Mouse (Mus musculus): Measurements from ENCODE around the gene Nr2c1. TPM values are rescaled to one million over a fixed set of nuclear protein-coding genes. Genes with fewer than 3 reads are reported as not detected.
A peak's percentile ranks its signal among the peaks of the same experiment; 100 is the strongest.

Gene Nr2c1
- polyA plus RNA-seq, 1 experiment from 2014 or later, result 10.4 TPM

DNA sequence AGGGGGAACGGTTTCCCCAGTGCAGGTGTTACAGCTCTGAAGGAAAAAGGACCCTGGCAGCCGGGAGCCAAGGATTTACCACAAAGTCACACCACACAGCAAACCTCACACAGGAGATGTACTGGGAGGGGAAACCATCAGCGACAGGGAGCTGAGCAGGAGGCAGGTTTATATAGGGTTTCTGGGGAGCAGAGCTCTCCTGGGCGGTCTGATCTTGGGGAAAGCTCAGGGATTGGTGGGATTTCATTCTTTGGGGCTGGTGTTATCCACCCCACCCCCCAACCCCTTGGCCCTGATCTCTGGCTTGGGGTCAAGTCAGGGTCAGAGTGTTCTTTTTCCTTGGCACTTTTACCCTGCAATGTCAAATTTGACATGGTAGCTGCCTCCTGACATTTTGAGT lies 11.6 kb downstream of the Nr2c1 start:
- no peaks in the 10 kb centered on the region for H3K27me3 ChIP-seq (replicated peaks; ENCODE audit: control insufficient read depth, insufficient read depth, low read length)
- peaks cover 12% of the 10 kb centered on the region for H3K36me3 ChIP-seq (ENCODE audit: control insufficient read depth, insufficient read depth, low read length)
- H3K4me3 ChIP-seq (ENCODE audit: low read length), result no peak overlapping the region
- H3K4me2 ChIP-seq (ENCODE audit: low read depth, low read length), result no peak overlapping the region
- ATAC-seq, result no peak
- H3K27ac ChIP-seq (ENCODE audit: low read length), result no peak overlapping the region
- WGBS, result 96% methylated on average over 4 of the region's 4 CpGs
- H3K9ac ChIP-seq (ENCODE audit: low read depth, low read length), result no peak overlapping the region
- H3K9me3 ChIP-seq (ENCODE audit: control insufficient read depth, low read length), result no peaks in the 10 kb centered on the region
- H3K4me1 ChIP-seq (ENCODE audit: control insufficient read depth, insufficient read depth, low read length), result no peaks in the 10 kb centered on the region

DNA sequence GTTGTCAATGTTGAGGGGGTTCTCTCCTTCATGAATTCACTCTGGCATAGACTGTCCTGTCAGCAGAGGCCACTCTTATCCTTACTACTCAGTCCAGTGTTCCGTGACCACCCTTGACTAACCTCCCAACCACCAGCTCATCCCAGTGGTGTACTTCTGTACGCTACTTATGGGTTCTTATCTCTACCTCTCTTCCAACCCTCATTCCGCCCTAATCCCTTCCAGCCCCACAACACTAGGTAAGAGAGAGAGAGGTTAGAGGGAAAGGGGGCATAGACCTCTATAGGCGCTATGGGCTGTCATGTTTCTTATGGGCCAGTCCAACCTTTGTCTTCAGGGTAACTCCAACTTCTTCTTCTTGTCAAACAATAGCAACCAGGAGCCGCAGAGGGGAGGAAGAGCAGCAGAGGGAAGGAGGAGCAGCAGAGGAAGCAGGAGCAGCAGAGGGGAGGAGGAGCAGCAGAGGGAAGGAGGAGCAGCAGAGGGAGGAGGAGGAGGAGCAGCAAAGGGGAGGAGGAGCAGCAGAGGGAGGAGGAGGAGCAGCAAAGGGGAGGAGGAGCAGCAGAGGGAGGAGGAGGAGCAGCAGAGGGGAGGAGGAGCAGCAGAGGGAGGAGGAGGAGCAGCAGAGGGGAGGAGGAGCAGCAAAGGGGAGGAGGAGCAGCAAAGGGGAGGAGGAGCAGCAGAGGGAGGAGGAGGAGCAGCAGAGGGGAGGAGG lies 13.4 kb downstream of the Nr2c1 start:
- no peak overlapping the region for H3K4me2 ChIP-seq (ENCODE audit: low read depth, low read length)
- no peaks in the 10 kb centered on the region for H3K9me3 ChIP-seq (ENCODE audit: control insufficient read depth, low read length)
- no peak overlapping the region for H3K9ac ChIP-seq (ENCODE audit: low read depth, low read length)
- H3K27ac ChIP-seq (ENCODE audit: low read length), result no peak overlapping the region
- no peak for ATAC-seq
- H3K27me3 ChIP-seq (replicated peaks; ENCODE audit: control insufficient read depth, insufficient read depth, low read length), result no peaks in the 10 kb centered on the region
- 78% methylated on average over 5 of the region's 5 CpGs for WGBS
- H3K4me1 ChIP-seq (ENCODE audit: control insufficient read depth, insufficient read depth, low read length), result no peaks in the 10 kb centered on the region
- H3K4me3 ChIP-seq (ENCODE audit: low read length), result no peak overlapping the region
- H3K36me3 ChIP-seq (ENCODE audit: control insufficient read depth, insufficient read depth, low read length), result peaks cover 15% of the 10 kb centered on the region

DNA sequence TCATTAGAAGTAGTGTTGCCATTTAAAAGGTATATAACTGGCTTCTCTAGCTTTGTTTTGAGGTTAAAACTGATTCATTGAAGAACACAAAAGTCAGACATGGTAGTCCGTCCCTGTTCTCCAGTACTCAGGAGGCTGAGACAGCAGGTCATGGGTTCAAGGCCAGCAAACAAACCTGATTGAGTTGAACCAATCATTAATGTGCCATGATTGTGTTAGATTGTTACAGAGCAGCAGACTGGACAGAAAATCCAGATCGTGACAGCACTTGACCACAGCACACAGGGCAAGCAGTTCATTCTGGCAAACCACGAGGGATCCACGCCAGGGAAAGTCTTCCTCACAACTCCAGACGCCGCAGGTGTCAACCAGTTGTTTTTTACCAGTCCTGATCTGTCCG lies 14.2 kb downstream of the Nr2c1 start:
- Histone ChIP-seq H3K27me3 (replicated peaks; ENCODE audit: control insufficient read depth, insufficient read depth, low read length) (no peaks in the 10 kb centered on the region), H3K4me2 (ENCODE audit: low read depth, low read length) (no peak overlapping the region), H3K36me3 (ENCODE audit: control insufficient read depth, insufficient read depth, low read length) (peaks cover 15% of the 10 kb centered on the region), H3K27ac (ENCODE audit: low read length) (no peak overlapping the region), H3K9me3 (ENCODE audit: control insufficient read depth, low read length) (no peaks in the 10 kb centered on the region), H3K4me3 (ENCODE audit: low read length) (no peak overlapping the region), H3K9ac (ENCODE audit: low read depth, low read length) (no peak overlapping the region), H3K4me1 (ENCODE audit: control insufficient read depth, insufficient read depth, low read length) (no peaks in the 10 kb centered on the region)
- no peak for ATAC-seq
- WGBS, result 91% methylated on average over 7 of the region's 7 CpGs

DNA sequence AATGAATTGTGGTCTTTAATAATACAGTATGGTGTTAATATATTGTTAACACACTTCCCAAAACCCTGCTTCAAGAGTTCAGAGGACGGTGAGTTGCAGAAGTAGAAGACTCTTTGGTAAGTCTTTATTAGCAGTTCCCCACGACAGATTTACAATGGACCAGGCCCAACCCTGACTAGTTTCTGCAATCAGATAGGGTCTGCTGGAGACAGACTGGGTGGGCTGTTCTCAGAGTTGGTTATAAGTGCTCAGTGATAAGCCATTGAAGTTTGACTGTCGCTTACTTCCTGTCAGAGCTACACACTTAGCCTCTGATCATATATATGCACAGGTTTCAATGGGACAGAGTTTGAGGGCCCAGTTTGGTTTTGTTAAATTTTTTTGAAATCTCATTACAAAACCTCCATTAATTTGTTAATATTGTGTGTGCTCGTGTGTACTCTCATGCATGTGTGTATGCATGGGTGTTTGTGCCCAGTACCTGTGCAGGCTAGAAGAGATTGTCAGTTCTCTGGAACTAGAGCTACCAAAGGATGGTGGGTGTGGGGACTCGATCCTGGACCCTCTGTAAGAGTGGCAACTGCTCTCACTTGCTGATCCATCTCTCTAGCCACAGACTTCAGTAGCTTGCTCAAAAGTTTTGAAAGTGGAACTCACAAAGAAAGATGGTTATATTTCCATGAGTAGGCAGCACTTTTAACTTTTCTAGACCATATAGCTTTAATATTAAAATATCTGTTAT lies 16.5 kb downstream of the Nr2c1 start:
- H3K4me3 ChIP-seq (ENCODE audit: low read length), result no peak overlapping the region
- H3K9ac ChIP-seq (ENCODE audit: low read depth, low read length), result no peak overlapping the region
- H3K4me2 ChIP-seq (ENCODE audit: low read depth, low read length), result no peak overlapping the region
- no peaks in the 10 kb centered on the region for H3K9me3 ChIP-seq (ENCODE audit: control insufficient read depth, low read length)
- H3K27ac ChIP-seq (ENCODE audit: low read length), result no peak overlapping the region
- H3K4me1 ChIP-seq (ENCODE audit: control insufficient read depth, insufficient read depth, low read length), result no peaks in the 10 kb centered on the region
- WGBS, result 85% methylated on average over 5 of the region's 5 CpGs
- H3K27me3 ChIP-seq (replicated peaks; ENCODE audit: control insufficient read depth, insufficient read depth, low read length), result no peaks in the 10 kb centered on the region
- ATAC-seq, result no peak
- H3K36me3 ChIP-seq (ENCODE audit: control insufficient read depth, insufficient read depth, low read length), result peaks cover 7% of the 10 kb centered on the region

DNA sequence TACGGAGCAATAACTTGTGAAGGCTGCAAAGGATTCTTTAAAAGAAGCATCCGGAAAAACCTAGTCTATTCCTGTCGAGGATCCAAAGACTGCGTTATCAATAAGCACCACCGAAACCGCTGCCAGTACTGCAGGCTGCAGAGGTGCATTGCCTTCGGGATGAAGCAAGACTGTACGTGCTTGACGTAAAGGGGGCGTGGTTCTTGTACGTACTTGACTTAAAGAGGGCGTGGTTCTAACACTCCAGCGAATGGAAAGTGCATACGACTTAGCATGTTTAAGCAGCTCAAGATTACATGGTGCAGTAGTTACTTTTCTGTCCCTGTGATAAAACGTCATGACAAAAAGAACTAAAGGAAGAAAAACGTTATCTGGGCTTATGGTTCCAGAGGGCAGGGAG lies 17.6 kb downstream of the Nr2c1 start:
- 83% methylated on average over 16 of the region's 16 CpGs for WGBS
- Histone ChIP-seq H3K9ac (ENCODE audit: low read depth, low read length) (no peak overlapping the region), H3K27ac (ENCODE audit: low read length) (no peak overlapping the region), H3K27me3 (replicated peaks; ENCODE audit: control insufficient read depth, insufficient read depth, low read length) (no peaks in the 10 kb centered on the region), H3K4me3 (ENCODE audit: low read length) (no peak overlapping the region), H3K4me1 (ENCODE audit: control insufficient read depth, insufficient read depth, low read length) (no peaks in the 10 kb centered on the region), H3K9me3 (ENCODE audit: control insufficient read depth, low read length) (0 out of 2 replicates have a peak, but pooled peaks cover 5% of the 10 kb centered on the region), H3K4me2 (ENCODE audit: low read depth, low read length) (no peak overlapping the region), H3K36me3 (ENCODE audit: control insufficient read depth, insufficient read depth, low read length) (peaks cover 17% of the 10 kb centered on the region)
- ATAC-seq, result no peak; the same call in 1 of the 2 replicates

DNA sequence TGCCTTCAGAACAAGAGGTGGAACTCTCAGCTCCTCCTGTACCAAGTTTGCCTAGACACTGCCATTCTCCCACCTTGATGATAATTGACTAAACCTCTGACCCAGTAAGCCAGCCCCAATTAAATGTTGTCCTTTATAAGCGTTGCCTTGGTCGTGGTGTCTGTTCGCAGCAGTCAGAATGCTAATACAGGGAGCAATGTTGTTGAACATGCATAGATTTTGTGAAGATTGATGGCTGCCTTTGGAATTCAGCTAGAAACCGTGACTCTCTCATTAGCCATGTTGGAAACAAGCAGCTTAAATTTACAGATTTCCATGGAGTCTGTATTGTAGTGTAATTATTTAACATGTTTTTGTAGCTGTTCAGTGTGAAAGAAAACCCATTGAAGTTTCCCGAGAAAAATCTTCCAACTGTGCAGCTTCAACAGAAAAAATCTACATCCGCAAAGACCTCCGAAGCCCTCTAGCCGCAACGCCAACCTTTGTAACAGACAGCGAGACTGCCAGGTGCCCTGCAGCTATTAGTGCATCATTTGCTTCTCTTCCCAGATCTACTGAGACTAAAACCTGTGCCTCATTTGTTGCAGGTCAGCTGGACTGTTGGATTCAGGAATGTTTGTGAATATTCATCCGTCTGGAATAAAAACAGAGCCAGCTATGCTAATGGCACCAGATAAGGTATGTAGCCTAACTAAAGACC lies 19.4 kb downstream of the Nr2c1 start:
- H3K4me3 ChIP-seq (ENCODE audit: low read length), result no peak overlapping the region
- WGBS, result 90% methylated on average over 11 of the region's 11 CpGs
- H3K4me2 ChIP-seq (ENCODE audit: low read depth, low read length), result no peak overlapping the region
- H3K36me3 ChIP-seq (ENCODE audit: control insufficient read depth, insufficient read depth, low read length), result peaks cover 18% of the 10 kb centered on the region
- ATAC-seq, result no peak
- peaks cover 6% of the 10 kb centered on the region; the same call in 1 of the 2 replicates for H3K4me1 ChIP-seq (ENCODE audit: control insufficient read depth, insufficient read depth, low read length)
- H3K9ac ChIP-seq (ENCODE audit: low read depth, low read length), result no peak overlapping the region
- no peak overlapping the region for H3K27ac ChIP-seq (ENCODE audit: low read length)
- H3K9me3 ChIP-seq (ENCODE audit: control insufficient read depth, low read length), result 0 out of 2 replicates have a peak, but pooled peaks cover 5% of the 10 kb centered on the region
- H3K27me3 ChIP-seq (replicated peaks; ENCODE audit: control insufficient read depth, insufficient read depth, low read length), result no peaks in the 10 kb centered on the region

DNA sequence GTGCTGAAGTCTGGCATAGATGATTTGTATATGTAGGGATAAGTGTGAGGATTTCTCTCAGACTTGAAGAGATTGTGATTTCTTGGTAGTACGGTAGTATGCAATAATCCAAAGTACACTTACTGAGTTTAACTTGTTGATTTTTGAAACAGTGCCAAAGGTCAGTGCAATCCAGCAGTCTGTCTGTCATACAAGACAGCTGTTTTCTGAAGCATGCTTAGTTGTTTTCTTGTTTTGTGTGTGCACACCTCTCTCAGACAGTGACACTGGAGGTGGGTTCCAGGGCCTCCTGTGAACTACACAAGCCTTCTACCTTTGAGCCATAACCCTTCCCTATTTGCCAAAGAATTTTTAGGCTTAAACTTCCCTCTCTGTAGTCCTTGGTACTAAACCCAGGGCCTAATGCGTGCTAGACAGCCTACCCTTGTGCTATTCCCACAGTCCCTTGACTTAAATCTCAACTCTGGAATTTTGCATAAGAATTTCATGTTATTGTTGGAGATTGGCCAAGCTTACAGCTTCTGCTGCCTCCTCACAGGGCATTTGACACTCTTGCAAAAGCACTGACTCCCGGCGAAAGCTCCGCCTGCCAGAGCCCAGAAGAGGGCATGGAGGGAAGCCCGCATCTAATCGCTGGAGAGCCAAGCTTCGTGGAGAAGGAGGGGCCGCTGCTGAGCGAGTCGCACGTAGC lies 23.8 kb downstream of the Nr2c1 start:
- H3K36me3 ChIP-seq (ENCODE audit: control insufficient read depth, insufficient read depth, low read length), result peaks cover 19% of the 10 kb centered on the region
- peak overlapping the region; percentile 60 for H3K27ac ChIP-seq (ENCODE audit: low read length)
- 48% methylated on average over 12 of the region's 12 CpGs for WGBS
- no peaks in the 10 kb centered on the region for H3K27me3 ChIP-seq (replicated peaks; ENCODE audit: control insufficient read depth, insufficient read depth, low read length)
- H3K9ac ChIP-seq (ENCODE audit: low read depth, low read length), result no peak overlapping the region
- H3K4me3 ChIP-seq (ENCODE audit: low read length), result no peak overlapping the region
- ATAC-seq, result peak; percentile 85
- peaks cover 6% of the 10 kb centered on the region; the same call in 1 of the 2 replicates for H3K4me1 ChIP-seq (ENCODE audit: control insufficient read depth, insufficient read depth, low read length)
- 0 out of 2 replicates have a peak, but pooled peaks cover 5% of the 10 kb centered on the region for H3K9me3 ChIP-seq (ENCODE audit: control insufficient read depth, low read length)
- no peak overlapping the region for H3K4me2 ChIP-seq (ENCODE audit: low read depth, low read length)

DNA sequence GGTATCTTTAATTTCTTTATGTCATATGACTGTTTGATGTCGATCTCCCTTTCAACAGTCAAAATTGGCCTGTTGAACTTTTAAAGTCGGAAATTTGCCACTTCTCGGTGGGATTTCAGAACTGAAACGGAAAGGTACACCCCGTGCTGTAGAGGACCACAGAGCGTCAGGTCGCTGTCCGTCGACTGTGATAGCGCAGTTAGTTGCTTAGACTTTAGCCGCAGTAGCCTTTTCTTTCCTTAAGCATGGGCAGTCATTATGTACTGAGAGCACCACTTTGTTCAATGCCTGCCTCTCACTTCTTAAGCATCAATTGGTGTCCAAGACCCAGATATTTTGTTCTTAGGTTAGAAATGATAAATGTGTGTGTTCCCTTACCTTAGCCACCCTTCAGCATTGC lies 24.3 kb downstream of the Nr2c1 start:
- H3K9me3 ChIP-seq (ENCODE audit: control insufficient read depth, low read length), result 0 out of 2 replicates have a peak, but pooled peaks cover 5% of the 10 kb centered on the region
- no peak overlapping the region for H3K9ac ChIP-seq (ENCODE audit: low read depth, low read length)
- ATAC-seq, result no peak
- WGBS, result 78% methylated on average over 11 of the region's 11 CpGs
- H3K4me2 ChIP-seq (ENCODE audit: low read depth, low read length), result no peak overlapping the region
- no peak overlapping the region for H3K4me3 ChIP-seq (ENCODE audit: low read length)
- peaks cover 6% of the 10 kb centered on the region; the same call in 1 of the 2 replicates for H3K4me1 ChIP-seq (ENCODE audit: control insufficient read depth, insufficient read depth, low read length)
- H3K27ac ChIP-seq (ENCODE audit: low read length), result peak overlapping the region; percentile 60
- H3K36me3 ChIP-seq (ENCODE audit: control insufficient read depth, insufficient read depth, low read length), result peaks cover 19% of the 10 kb centered on the region
- H3K27me3 ChIP-seq (replicated peaks; ENCODE audit: control insufficient read depth, insufficient read depth, low read length), result no peaks in the 10 kb centered on the region

DNA sequence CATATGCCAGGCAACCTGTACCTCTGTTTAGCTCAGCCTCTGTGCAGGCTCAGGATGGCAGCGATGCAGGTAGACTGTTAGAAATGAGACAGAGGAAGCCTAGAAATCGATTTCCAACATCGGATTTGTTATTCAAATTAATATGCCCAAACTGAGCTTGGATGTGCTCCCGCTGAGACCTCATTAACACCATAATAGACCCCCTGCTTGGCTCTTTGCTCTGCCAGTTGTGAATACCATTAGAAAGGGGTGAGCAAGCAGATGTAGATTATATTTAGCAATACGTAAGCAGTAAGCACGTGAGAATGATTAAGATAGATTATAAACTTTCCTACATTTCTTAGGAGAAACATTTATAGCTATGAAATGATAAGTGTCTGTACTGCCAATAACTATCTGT lies 24.9 kb downstream of the Nr2c1 start:
- H3K4me2 ChIP-seq (ENCODE audit: low read depth, low read length), result no peak overlapping the region
- no peak for ATAC-seq
- H3K4me3 ChIP-seq (ENCODE audit: low read length), result no peak overlapping the region
- no peak overlapping the region for H3K9ac ChIP-seq (ENCODE audit: low read depth, low read length)
- H3K36me3 ChIP-seq (ENCODE audit: control insufficient read depth, insufficient read depth, low read length), result peaks cover 19% of the 10 kb centered on the region
- no peaks in the 10 kb centered on the region for H3K27me3 ChIP-seq (replicated peaks; ENCODE audit: control insufficient read depth, insufficient read depth, low read length)
- WGBS, result 77% methylated on average over 6 of the region's 6 CpGs
- 0 out of 2 replicates have a peak, but pooled peaks cover 5% of the 10 kb centered on the region for H3K9me3 ChIP-seq (ENCODE audit: control insufficient read depth, low read length)
- peaks cover 6% of the 10 kb centered on the region; the same call in 1 of the 2 replicates for H3K4me1 ChIP-seq (ENCODE audit: control insufficient read depth, insufficient read depth, low read length)
- no peak overlapping the region for H3K27ac ChIP-seq (ENCODE audit: low read length)
